Mouse (Mus musculus): Measurements from ENCODE around the gene Macf1. TPM values are rescaled to one million over a fixed set of nuclear protein-coding genes. Genes with fewer than 3 reads are reported as not detected.

Gene Macf1
- polyA plus RNA-seq, 1 experiment, result 88.5 TPM

- no peak for TF ChIP-seq MYOG (IDR thresholded peaks at IDR 0.05; ENCODE audit: control insufficient read depth in 1 of 3, insufficient read depth in 1 of 3, insufficient read length in 2 of 3, low read depth in 2 of 3)
- no peak for TF ChIP-seq MAX (IDR thresholded peaks at IDR 0.05; ENCODE audit: low read depth)
- TF ChIP-seq CEBPB (IDR thresholded peaks at IDR 0.05; ENCODE audit: insufficient read depth, poor library complexity, severe bottlenecking), result no peak
- peak; percentile 27 for TF ChIP-seq POLR2AphosphoS2 (IDR thresholded peaks at IDR 0.05; ENCODE audit: insufficient read length, low read depth)
- no peak for TF ChIP-seq MYOD1 (IDR thresholded peaks at IDR 0.05; ENCODE audit: control insufficient read depth in 1 of 3, insufficient read length in 2 of 3, low read depth in 2 of 3)
- TF ChIP-seq TCF12 (IDR thresholded peaks at IDR 0.05; ENCODE audit: insufficient read depth, poor library complexity, severe bottlenecking), result no peak
- H3K79me2 ChIP-seq (ENCODE audit: control insufficient read depth, insufficient read depth), result peaks cover 71% of the 10 kb centered on the region
- no peak overlapping the region for H3ac ChIP-seq (ENCODE audit: control insufficient read depth, insufficient read length)
- peaks cover 6% of the 10 kb centered on the region for H3K36me3 ChIP-seq (ENCODE audit: control insufficient read depth, insufficient read depth)
- no peaks in the 10 kb centered on the region for H3K27me3 ChIP-seq (ENCODE audit: control insufficient read depth, insufficient read depth, insufficient read length)
- H3K4me2 ChIP-seq (ENCODE audit: low read depth), result peak overlapping the region; percentile 75
- peak overlapping the region; percentile 43 for H3K4me3 ChIP-seq
Observed at GRCm38 (mm10) chr4:123409034-123409692, 275.0 kb downstream of the Macf1 start.

GRCm38 (mm10) chr4:123407792-123408191, 276.4 kb downstream of the Macf1 start:
- no peaks in the 10 kb centered on the region for H3K27me3 ChIP-seq (ENCODE audit: control insufficient read depth, insufficient read depth, insufficient read length)
- TF ChIP-seq SRF (IDR thresholded peaks at IDR 0.05; ENCODE audit: control insufficient read depth, insufficient read length, low read depth) (no peak), MAX (IDR thresholded peaks at IDR 0.05; ENCODE audit: low read depth) (no peak), POLR2AphosphoS2 (IDR thresholded peaks at IDR 0.05; ENCODE audit: insufficient read length, low read depth) (peak; percentile 54), POLR2A (IDR thresholded peaks at IDR 0.05; ENCODE audit: insufficient read length, low read depth) (peak; percentile 21), CEBPB (IDR thresholded peaks at IDR 0.05; ENCODE audit: insufficient read depth, poor library complexity, severe bottlenecking) (no peak)
- H3K79me2 ChIP-seq (ENCODE audit: control insufficient read depth, insufficient read depth), result peaks cover 85% of the 10 kb centered on the region
- H3ac ChIP-seq (ENCODE audit: control insufficient read depth, insufficient read length), result peak overlapping the region; percentile 28
- H3K36me3 ChIP-seq (ENCODE audit: control insufficient read depth, insufficient read depth), result peaks cover 6% of the 10 kb centered on the region
- peak overlapping the region; percentile 18 for H3K4me3 ChIP-seq
- H3K4me2 ChIP-seq (ENCODE audit: low read depth), result peak overlapping the region; percentile 75

GRCm38 (mm10) chr4:123404056-123404455, 280.1 kb downstream of the Macf1 start:
- peak overlapping the region; percentile 75 for H3K4me2 ChIP-seq (ENCODE audit: low read depth)
- peaks cover 29% of the 10 kb centered on the region for H3K36me3 ChIP-seq (ENCODE audit: control insufficient read depth, insufficient read depth)

GRCm38 (mm10) chr4:123402244-123402643, 281.9 kb downstream of the Macf1 start:
- Histone ChIP-seq H3K36me3 (ENCODE audit: control insufficient read depth, insufficient read depth) (peaks cover 40% of the 10 kb centered on the region), H3K27me3 (ENCODE audit: control insufficient read depth, insufficient read depth, insufficient read length) (no peaks in the 10 kb centered on the region), H3K79me2 (ENCODE audit: control insufficient read depth, insufficient read depth) (peaks cover 77% of the 10 kb centered on the region), H3K4me2 (ENCODE audit: low read depth) (peak overlapping the region; percentile 75), H3ac (ENCODE audit: control insufficient read depth, insufficient read length) (no peak overlapping the region), H3K4me3 (no peak overlapping the region)
- TF ChIP-seq POLR2A (IDR thresholded peaks at IDR 0.05; ENCODE audit: insufficient read length, low read depth) (no peak), REST (IDR thresholded peaks at IDR 0.05; ENCODE audit: insufficient read depth, insufficient read length) (no peak), MAX (IDR thresholded peaks at IDR 0.05; ENCODE audit: low read depth) (no peak), TCF12 (IDR thresholded peaks at IDR 0.05; ENCODE audit: insufficient read depth, poor library complexity, severe bottlenecking) (no peak), SRF (IDR thresholded peaks at IDR 0.05; ENCODE audit: control insufficient read depth, insufficient read length, low read depth) (no peak), TCF3 (IDR thresholded peaks at IDR 0.05; ENCODE audit: insufficient read length, low read depth) (no peak), CEBPB (IDR thresholded peaks at IDR 0.05; ENCODE audit: insufficient read depth, poor library complexity, severe bottlenecking) (no peak)

More at GRCm38 (mm10) chr4:123404056-123404455, 280.1 kb downstream of the Macf1 start:
- no peak for TF ChIP-seq SRF (IDR thresholded peaks at IDR 0.05; ENCODE audit: control insufficient read depth, insufficient read length, low read depth)
- TF ChIP-seq TCF3 (IDR thresholded peaks at IDR 0.05; ENCODE audit: insufficient read length, low read depth), result no peak
- TF ChIP-seq USF1 (IDR thresholded peaks at IDR 0.05; ENCODE audit: low read depth), result no peak
- TF ChIP-seq MAX (IDR thresholded peaks at IDR 0.05; ENCODE audit: low read depth), result no peak
- TF ChIP-seq E2F4 (IDR thresholded peaks at IDR 0.05; ENCODE audit: insufficient read depth), result no peak
- no peak for TF ChIP-seq POLR2A (IDR thresholded peaks at IDR 0.05; ENCODE audit: insufficient read length, low read depth)
- no peak for TF ChIP-seq MYOD1 (IDR thresholded peaks at IDR 0.05; ENCODE audit: control insufficient read depth in 1 of 3, insufficient read length in 2 of 3, low read depth in 2 of 3)
- no peak for TF ChIP-seq REST (IDR thresholded peaks at IDR 0.05; ENCODE audit: insufficient read depth, insufficient read length)
- TF ChIP-seq POLR2AphosphoS2 (IDR thresholded peaks at IDR 0.05; ENCODE audit: insufficient read length, low read depth), result no peak
- Histone ChIP-seq H3K27me3 (ENCODE audit: control insufficient read depth, insufficient read depth, insufficient read length) (no peaks in the 10 kb centered on the region), H3ac (ENCODE audit: control insufficient read depth, insufficient read length) (no peak overlapping the region), H3K4me3 (no peak overlapping the region), H3K79me2 (ENCODE audit: control insufficient read depth, insufficient read depth) (peaks cover 92% of the 10 kb centered on the region)

- no peak overlapping the region for H3ac ChIP-seq (ENCODE audit: control insufficient read depth, insufficient read length)
- no peak for TF ChIP-seq USF1 (IDR thresholded peaks at IDR 0.05; ENCODE audit: low read depth)
- TF ChIP-seq POLR2AphosphoS2 (IDR thresholded peaks at IDR 0.05; ENCODE audit: insufficient read length, low read depth), result no peak
- peak; percentile 39; the same call in 1 of the 2 replicates for TF ChIP-seq CEBPB (IDR thresholded peaks at IDR 0.05; ENCODE audit: insufficient read depth, poor library complexity, severe bottlenecking)
- H3K4me3 ChIP-seq, result no peak overlapping the region
- H3K36me3 ChIP-seq (ENCODE audit: control insufficient read depth, insufficient read depth), result peaks cover 50% of the 10 kb centered on the region
- H3K79me2 ChIP-seq (ENCODE audit: control insufficient read depth, insufficient read depth), result peaks cover 67% of the 10 kb centered on the region
- H3K27me3 ChIP-seq (ENCODE audit: control insufficient read depth, insufficient read depth, insufficient read length), result no peaks in the 10 kb centered on the region
- no peak overlapping the region for H3K4me2 ChIP-seq (ENCODE audit: low read depth)
Observed at GRCm38 (mm10) chr4:123401265-123401664, 282.9 kb downstream of the Macf1 start.
